Mouse (Mus musculus): ENCODE data around the gene Cdc42bpg. TPM values are rescaled to one million over a fixed set of nuclear protein-coding genes. Genes with fewer than 3 reads are reported as not detected.
"Not testable (repeated sequence)": the region's sequence is repeated elsewhere in the genome, so short reads cannot be mapped to it uniquely, and the experiment has no call there.

The Cdc42bpg gene
- polyA plus RNA-seq, 1 experiment from 2014 or later: 1.6 TPM

- peak; percentile 73 for ATAC-seq (ENCODE audit: low read depth)
- H3K27me3 ChIP-seq (replicated peaks; ENCODE audit: control insufficient read depth, insufficient read depth, low read length): no peaks in the 10 kb centered on the region
- 0 out of 2 replicates have a peak, but pooled peaks cover 4% of the 10 kb centered on the region for H3K4me1 ChIP-seq (ENCODE audit: control insufficient read depth, insufficient read depth, low read length)
- WGBS: 0% methylated on average over 2 of the region's 34 CpGs
- DNase-seq (ENCODE audit: low spot score): peak; percentile 79
- H3K9ac ChIP-seq (ENCODE audit: low read depth, low read length): peak overlapping the region; percentile 74
- H3K9me3 ChIP-seq (ENCODE audit: control insufficient read depth, low read length): no peaks in the 10 kb centered on the region
- H3K4me3 ChIP-seq (ENCODE audit: low read depth, low read length): peak overlapping the region; percentile 58
- peaks cover 12% of the 10 kb centered on the region; the same call in 1 of the 2 replicates for H3K36me3 ChIP-seq (ENCODE audit: control insufficient read depth, insufficient read depth, low read length)
- H3K27ac ChIP-seq (replicated peaks; ENCODE audit: low read depth, low read length): 0 out of 2 replicates have a peak overlapping the region, but pooled peaks have one; percentile 5
- H3K4me2 ChIP-seq (ENCODE audit: low read depth, low read length): peak overlapping the region; percentile 57
Measured at GRCm38 (mm10) chr19:6306586-6306985, 330 bp downstream of the Cdc42bpg start.

- no peak for ATAC-seq (ENCODE audit: low read depth)
Measured at GRCm38 (mm10) chr19:6307733-6308531, 1.7 kb downstream of the Cdc42bpg start.

GRCm38 (mm10) chr19:6310181-6310580 is 3.9 kb downstream of the Cdc42bpg start:
- ATAC-seq (ENCODE audit: low read depth) (no peak), DNase-seq (ENCODE audit: low spot score) (no peak)
- peaks cover 46% of the 10 kb centered on the region for H3K36me3 ChIP-seq (ENCODE audit: control insufficient read depth, insufficient read depth, low read length)
- no peak overlapping the region for H3K4me3 ChIP-seq (ENCODE audit: low read depth, low read length)
- no peak overlapping the region for H3K27ac ChIP-seq (replicated peaks; ENCODE audit: low read depth, low read length)
- no peak overlapping the region for H3K9ac ChIP-seq (ENCODE audit: low read depth, low read length)
- no peak overlapping the region for H3K4me2 ChIP-seq (ENCODE audit: low read depth, low read length)
- no peaks in the 10 kb centered on the region for H3K27me3 ChIP-seq (replicated peaks; ENCODE audit: control insufficient read depth, insufficient read depth, low read length)
- H3K4me1 ChIP-seq (ENCODE audit: control insufficient read depth, insufficient read depth, low read length): no peaks in the 10 kb centered on the region
- 77% methylated on average over 5 of the region's 5 CpGs for WGBS
- no peaks in the 10 kb centered on the region for H3K9me3 ChIP-seq (ENCODE audit: control insufficient read depth, low read length)

More at GRCm38 (mm10) chr19:6307733-6308531, 1.7 kb downstream of the Cdc42bpg start:
- H3K36me3 ChIP-seq (ENCODE audit: control insufficient read depth, insufficient read depth, low read length): peaks cover 26% of the 10 kb centered on the region; the same call in 1 of the 2 replicates
- H3K4me2 ChIP-seq (ENCODE audit: low read depth, low read length): peak overlapping the region; percentile 57
- peak; percentile 38 for DNase-seq (ENCODE audit: low spot score)
- 74% methylated on average over 9 of the region's 9 CpGs for WGBS
- no peaks in the 10 kb centered on the region for H3K9me3 ChIP-seq (ENCODE audit: control insufficient read depth, low read length)
- H3K9ac ChIP-seq (ENCODE audit: low read depth, low read length): peak overlapping the region; percentile 74; the same call in 1 of the 2 replicates
- 0 out of 2 replicates have a peak, but pooled peaks cover 1% of the 10 kb centered on the region for H3K4me1 ChIP-seq (ENCODE audit: control insufficient read depth, insufficient read depth, low read length)
- H3K4me3 ChIP-seq (ENCODE audit: low read depth, low read length): peak overlapping the region; percentile 58; the same call in 1 of the 2 replicates
- H3K27me3 ChIP-seq (replicated peaks; ENCODE audit: control insufficient read depth, insufficient read depth, low read length): no peaks in the 10 kb centered on the region
- no peak overlapping the region for H3K27ac ChIP-seq (replicated peaks; ENCODE audit: low read depth, low read length)

- H3K4me1 ChIP-seq (ENCODE audit: control insufficient read depth, insufficient read depth, low read length); H3K4me3 ChIP-seq (ENCODE audit: low read depth, low read length); H3K27ac ChIP-seq (replicated peaks; ENCODE audit: low read depth, low read length); H3K4me2 ChIP-seq (ENCODE audit: low read depth, low read length); H3K9me3 ChIP-seq (ENCODE audit: control insufficient read depth, low read length); ATAC-seq (ENCODE audit: low read depth); DNase-seq (ENCODE audit: low spot score); H3K27me3 ChIP-seq (replicated peaks; ENCODE audit: control insufficient read depth, insufficient read depth, low read length); H3K9ac ChIP-seq (ENCODE audit: low read depth, low read length): not testable (repeated sequence)
- 82% methylated on average over 3 of the region's 3 CpGs for WGBS
- H3K36me3 ChIP-seq (ENCODE audit: control insufficient read depth, insufficient read depth, low read length): peaks cover 61% of the 10 kb centered on the region
Measured at GRCm38 (mm10) chr19:6311783-6312182, 5.5 kb downstream of the Cdc42bpg start.

GRCm38 (mm10) chr19:6313796-6314195 is 7.5 kb downstream of the Cdc42bpg start:
- Histone ChIP-seq H3K9ac (ENCODE audit: low read depth, low read length) (no peak overlapping the region), H3K4me3 (ENCODE audit: low read depth, low read length) (no peak overlapping the region), H3K9me3 (ENCODE audit: control insufficient read depth, low read length) (no peaks in the 10 kb centered on the region), H3K4me2 (ENCODE audit: low read depth, low read length) (no peak overlapping the region), H3K36me3 (ENCODE audit: control insufficient read depth, insufficient read depth, low read length) (peaks cover 71% of the 10 kb centered on the region), H3K27ac (replicated peaks; ENCODE audit: low read depth, low read length) (no peak overlapping the region), H3K4me1 (ENCODE audit: control insufficient read depth, insufficient read depth, low read length) (no peaks in the 10 kb centered on the region), H3K27me3 (replicated peaks; ENCODE audit: control insufficient read depth, insufficient read depth, low read length) (no peaks in the 10 kb centered on the region)
- DNase-seq (ENCODE audit: low spot score): no peak
- no peak for ATAC-seq (ENCODE audit: low read depth)
- 91% methylated on average over 8 of the region's 8 CpGs for WGBS

- Histone ChIP-seq H3K4me3 (ENCODE audit: low read depth, low read length) (no peak overlapping the region), H3K4me2 (ENCODE audit: low read depth, low read length) (no peak overlapping the region), H3K36me3 (ENCODE audit: control insufficient read depth, insufficient read depth, low read length) (peaks cover 77% of the 10 kb centered on the region), H3K9ac (ENCODE audit: low read depth, low read length) (no peak overlapping the region), H3K27ac (replicated peaks; ENCODE audit: low read depth, low read length) (no peak overlapping the region), H3K9me3 (ENCODE audit: control insufficient read depth, low read length) (no peaks in the 10 kb centered on the region), H3K4me1 (ENCODE audit: control insufficient read depth, insufficient read depth, low read length) (no peaks in the 10 kb centered on the region), H3K27me3 (replicated peaks; ENCODE audit: control insufficient read depth, insufficient read depth, low read length) (no peaks in the 10 kb centered on the region)
- 68% methylated on average over 8 of the region's 8 CpGs for WGBS
- no peak for DNase-seq (ENCODE audit: low spot score)
- ATAC-seq (ENCODE audit: low read depth): no peak
Measured at GRCm38 (mm10) chr19:6314513-6314912, 8.3 kb downstream of the Cdc42bpg start.

GRCm38 (mm10) chr19:6315573-6315972 is 9.3 kb downstream of the Cdc42bpg start:
- H3K9ac ChIP-seq (ENCODE audit: low read depth, low read length): no peak overlapping the region
- no peaks in the 10 kb centered on the region for H3K4me1 ChIP-seq (ENCODE audit: control insufficient read depth, insufficient read depth, low read length)
- no peak for ATAC-seq (ENCODE audit: low read depth)
- no peak overlapping the region for H3K27ac ChIP-seq (replicated peaks; ENCODE audit: low read depth, low read length)
- no peak for DNase-seq (ENCODE audit: low spot score)
- H3K27me3 ChIP-seq (replicated peaks; ENCODE audit: control insufficient read depth, insufficient read depth, low read length): no peaks in the 10 kb centered on the region
- no peaks in the 10 kb centered on the region for H3K9me3 ChIP-seq (ENCODE audit: control insufficient read depth, low read length)
- peaks cover 81% of the 10 kb centered on the region for H3K36me3 ChIP-seq (ENCODE audit: control insufficient read depth, insufficient read depth, low read length)
- WGBS: 73% methylated on average over 13 of the region's 14 CpGs
- no peak overlapping the region for H3K4me2 ChIP-seq (ENCODE audit: low read depth, low read length)
- H3K4me3 ChIP-seq (ENCODE audit: low read depth, low read length): no peak overlapping the region

GRCm38 (mm10) chr19:6318145-6318544 is 11.9 kb downstream of the Cdc42bpg start:
- WGBS: 91% methylated on average over 12 of the region's 12 CpGs
- H3K4me2 ChIP-seq (ENCODE audit: low read depth, low read length): no peak overlapping the region
- H3K9me3 ChIP-seq (ENCODE audit: control insufficient read depth, low read length): no peaks in the 10 kb centered on the region
- H3K9ac ChIP-seq (ENCODE audit: low read depth, low read length): no peak overlapping the region
- DNase-seq (ENCODE audit: low spot score) (no peak), ATAC-seq (ENCODE audit: low read depth) (no peak)
- H3K36me3 ChIP-seq (ENCODE audit: control insufficient read depth, insufficient read depth, low read length): peaks cover 77% of the 10 kb centered on the region
- H3K4me3 ChIP-seq (ENCODE audit: low read depth, low read length): no peak overlapping the region
- H3K27ac ChIP-seq (replicated peaks; ENCODE audit: low read depth, low read length): no peak overlapping the region
- no peaks in the 10 kb centered on the region for H3K27me3 ChIP-seq (replicated peaks; ENCODE audit: control insufficient read depth, insufficient read depth, low read length)
- no peaks in the 10 kb centered on the region for H3K4me1 ChIP-seq (ENCODE audit: control insufficient read depth, insufficient read depth, low read length)

All from embryonic facial prominence, embryonic 14.5 days (tissue).